Mouse (Mus musculus) stomach, postnatal 0 days (tissue): ENCODE measurements around the gene Napepld.

Experiments used
- CTCF ChIP-seq: IDR thresholded peaks from 2 replicates; pipeline ENCODE4 v1.5.1; 2016; ENCODE audit warnings: antibody characterized with exemption, low read depth, mild to moderate bottlenecking, moderate library complexity
- EP300 ChIP-seq: optimal IDR thresholded peaks from 2 replicates; pipeline ENCODE3; 2016; ENCODE audit warnings: antibody characterized with exemption

DNA sequence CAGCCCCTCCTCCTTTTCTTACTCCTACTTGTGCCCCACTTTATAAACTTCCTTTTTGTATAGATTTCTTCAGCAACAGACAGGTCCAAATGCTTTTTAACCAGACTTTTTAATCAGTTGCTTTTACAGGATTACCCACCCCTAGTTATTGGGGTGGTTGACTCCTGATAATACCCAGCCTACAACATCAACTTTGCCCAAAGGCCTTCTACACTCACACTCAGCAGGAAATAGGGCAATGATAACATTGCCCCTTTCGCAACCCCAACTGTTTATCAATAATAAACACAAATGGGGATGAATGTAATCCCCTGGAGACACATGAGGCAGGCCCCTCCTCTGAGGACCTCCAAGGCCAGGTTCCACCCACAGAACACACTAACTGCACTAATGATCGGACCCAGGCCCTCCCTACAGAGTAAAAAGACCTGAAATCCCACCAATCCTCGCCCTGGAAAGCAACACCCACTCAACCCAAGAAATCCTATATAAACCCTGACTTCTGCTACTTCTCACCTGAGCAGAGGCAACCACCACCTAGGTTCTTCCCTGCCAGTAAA, 84.7 kb downstream of the Napepld start:
- no peak for TF ChIP-seq CTCF
- no peak for TF ChIP-seq EP300
